Mouse (Mus musculus) kidney, adult 2 months (tissue): ENCODE data around the gene Hcn3.

Source experiments
- CTCF ChIP-seq: fragments of 200-500 bp; conservative IDR thresholded peaks from 2 replicates; pipeline ENCODE4 v1.5.1; 2011; ENCODE audit warnings: low read depth, mild to moderate bottlenecking, control low read depth, low read length, moderate library complexity, mixed read lengths; ENCODE audit not compliant: insufficient read depth, insufficient read length
- POLR2A ChIP-seq: fragments of 200-500 bp; IDR thresholded peaks from one replicate; pipeline ENCODE4 v1.6.1; 2011; ENCODE audit warnings: low read depth, low read length, control low read depth

DNA sequence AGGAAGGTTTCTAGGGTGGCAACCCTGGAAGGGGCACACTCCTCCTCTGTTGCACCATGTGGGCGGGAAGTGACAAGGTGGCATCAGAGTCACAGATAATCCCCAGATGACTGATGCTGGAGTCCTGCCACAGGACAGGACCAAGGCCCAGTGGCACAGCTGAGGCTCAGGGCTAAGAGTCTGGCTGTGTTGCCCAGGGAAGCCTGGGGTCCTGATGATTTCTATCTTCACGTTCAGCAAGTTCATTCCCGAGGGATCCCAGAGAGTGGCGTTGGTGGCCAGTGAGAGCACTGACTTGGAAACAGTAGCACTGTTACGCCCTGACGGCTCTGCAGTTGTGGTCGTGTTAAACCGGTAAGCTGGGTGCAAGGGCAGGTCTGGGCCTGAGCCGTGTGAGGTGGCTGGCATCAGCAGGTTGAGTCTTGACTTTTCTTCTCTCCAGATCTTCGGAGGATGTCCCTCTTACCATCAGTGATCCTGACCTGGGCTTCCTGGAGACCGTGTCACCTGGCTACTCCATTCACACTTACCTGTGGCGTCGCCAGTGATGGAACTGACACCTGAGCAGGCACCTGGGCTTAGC lies 48.2 kb upstream of the Hcn3 start:
- TF ChIP-seq CTCF, result no peak
- TF ChIP-seq POLR2A, result no peak
